Mouse (Mus musculus) stomach, embryonic 15.5 days (tissue): ENCODE measurements at regions not wholly inside any gene's neighbourhood (a gene's known extent, or its start where the extent isn't known, plus 50 kb on each side); places are given as distances from the start of the nearest gene placed in this dataset.
A peak's percentile ranks its signal among the peaks of the same experiment; 100 is the strongest.
"Not testable (repeated sequence)": the region's sequence is repeated elsewhere in the genome, so short reads cannot be mapped to it uniquely, and the experiment has no call there.

ENCODE experiments used
- ATAC-seq: fragments of 200-750 bp; cut with Nextera tagmentation; 2 replicates; pipeline ENCODE4 v1.8.0; 2017; ENCODE audit warnings: low read depth, moderate number of reproducible peaks, moderate TSS enrichment; ENCODE audit not compliant: insufficient read depth, low FRiP score
- H3K27ac ChIP-seq: fragments of 300-500 bp; sonication (generic); 2 replicates; pipeline ENCODE4 v1.5.1; 2015; ENCODE audit warnings: mild to moderate bottlenecking, inconsistent platforms
- H3K27me3 ChIP-seq: fragments of 300-500 bp; sonication (generic); replicated peaks from 2 replicates; pipeline ENCODE4 v1.6.1; 2015; ENCODE audit warnings: inconsistent platforms
- H3K36me3 ChIP-seq: fragments of 300-500 bp; sonication (generic); 2 replicates; pipeline ENCODE4 v1.6.1; 2015; ENCODE audit warnings: inconsistent platforms
- H3K4me1 ChIP-seq: fragments of 300-500 bp; sonication (generic); 2 replicates; pipeline ENCODE4 v1.6.1; 2015; ENCODE audit warnings: inconsistent platforms
- H3K4me2 ChIP-seq: fragments of 300-500 bp; sonication (generic); 2 replicates; pipeline ENCODE4 v1.6.1; 2015; ENCODE audit warnings: mild to moderate bottlenecking, inconsistent platforms
- H3K4me3 ChIP-seq: fragments of 300-500 bp; sonication (generic); replicated peaks from 2 replicates; pipeline ENCODE4 v1.5.1; 2015; ENCODE audit warnings: inconsistent platforms
- H3K9ac ChIP-seq: fragments of 300-500 bp; sonication (generic); 2 replicates; pipeline ENCODE4 v1.6.1; 2015; ENCODE audit warnings: inconsistent platforms
- H3K9me3 ChIP-seq: fragments of 300-500 bp; sonication (generic); 2 replicates; pipeline ENCODE4 v1.6.1; 2016; ENCODE audit warnings: inconsistent platforms
- WGBS: fragments of 180-500 bp; shearing (Covaris S2); methylation state at CpG from one replicate; pipeline ENCODE4 v1.1.7; 2015; 5-methylcytosine and 5-hydroxymethylcytosine counted together

GRCm38 (mm10) chr9:17987606-17988005 lies 304.3 kb upstream of the Chordc1 start:
- peak; percentile 63; the same call in 1 of the 2 replicates for ATAC-seq
- Histone ChIP-seq H3K9ac (no peak overlapping the region), H3K4me2 (no peak overlapping the region), H3K9me3 (no peaks in the 10 kb centered on the region), H3K4me3 (no peak overlapping the region), H3K27ac (no peak overlapping the region), H3K4me1 (no peaks in the 10 kb centered on the region), H3K27me3 (no peaks in the 10 kb centered on the region), H3K36me3 (no peaks in the 10 kb centered on the region)
- 76% methylated on average over 5 of the region's 5 CpGs for WGBS

GRCm38 (mm10) chr9:18002557-18002956 lies 289.4 kb upstream of the Chordc1 start:
- H3K9me3 ChIP-seq, result no peaks in the 10 kb centered on the region
- H3K36me3 ChIP-seq, result no peaks in the 10 kb centered on the region
- H3K4me3 ChIP-seq, result no peak overlapping the region
- H3K4me2 ChIP-seq, result no peak overlapping the region
- H3K9ac ChIP-seq, result no peak overlapping the region
- H3K4me1 ChIP-seq, result no peaks in the 10 kb centered on the region
- no peak for ATAC-seq
- WGBS, result 33% methylated on average over 2 of the region's 2 CpGs
- H3K27ac ChIP-seq, result no peak overlapping the region
- no peaks in the 10 kb centered on the region for H3K27me3 ChIP-seq

- no peak overlapping the region for H3K4me2 ChIP-seq
- H3K27me3 ChIP-seq, result no peaks in the 10 kb centered on the region
- ATAC-seq, result no peak
- no peaks in the 10 kb centered on the region for H3K36me3 ChIP-seq
- H3K4me3 ChIP-seq, result no peak overlapping the region
- no peak overlapping the region for H3K9ac ChIP-seq
- no peaks in the 10 kb centered on the region for H3K4me1 ChIP-seq
- H3K9me3 ChIP-seq, result no peaks in the 10 kb centered on the region
- WGBS, result 57% methylated on average over 2 of the region's 2 CpGs
- H3K27ac ChIP-seq, result no peak overlapping the region
Measured at GRCm38 (mm10) chr9:18041346-18041745, 250.6 kb upstream of the Chordc1 start.

- H3K36me3 ChIP-seq, H3K27me3 ChIP-seq, H3K9ac ChIP-seq, H3K4me2 ChIP-seq, ATAC-seq, H3K4me1 ChIP-seq, H3K4me3 ChIP-seq, H3K27ac ChIP-seq, H3K9me3 ChIP-seq: not testable (repeated sequence)
- WGBS, result 80% methylated on average over 3 of the region's 3 CpGs
Measured at GRCm38 (mm10) chr9:18042636-18043035, 249.3 kb upstream of the Chordc1 start.

- no peaks in the 10 kb centered on the region for H3K36me3 ChIP-seq
- H3K4me1 ChIP-seq, result no peaks in the 10 kb centered on the region
- no peak overlapping the region for H3K4me3 ChIP-seq
- H3K9me3 ChIP-seq, result no peaks in the 10 kb centered on the region
- no peak overlapping the region for H3K27ac ChIP-seq
- H3K27me3 ChIP-seq, result no peaks in the 10 kb centered on the region
- H3K4me2 ChIP-seq, result no peak overlapping the region
- no peak for ATAC-seq
- no peak overlapping the region for H3K9ac ChIP-seq
Measured at GRCm38 (mm10) chr9:18076942-18077341, 215.0 kb upstream of the Chordc1 start.

- not testable (repeated sequence) for ATAC-seq, H3K4me1 ChIP-seq, H3K27me3 ChIP-seq, H3K27ac ChIP-seq, H3K36me3 ChIP-seq, H3K4me3 ChIP-seq, H3K4me2 ChIP-seq, H3K9me3 ChIP-seq, H3K9ac ChIP-seq
- WGBS, result 85% methylated on average over 5 of the region's 5 CpGs
Measured at GRCm38 (mm10) chr9:18078446-18078845, 213.5 kb upstream of the Chordc1 start.

- not testable (repeated sequence) for H3K4me1 ChIP-seq, H3K9me3 ChIP-seq, H3K9ac ChIP-seq, H3K27ac ChIP-seq, H3K27me3 ChIP-seq, H3K4me3 ChIP-seq, ATAC-seq, H3K36me3 ChIP-seq, H3K4me2 ChIP-seq
- WGBS, result 83% methylated on average over 1 of the region's 1 CpGs
Measured at GRCm38 (mm10) chr9:18079120-18079519, 212.8 kb upstream of the Chordc1 start.
